Comparison of ENCODE assay signal across 28 mouse cellular contexts in the genomic region with DNA sequence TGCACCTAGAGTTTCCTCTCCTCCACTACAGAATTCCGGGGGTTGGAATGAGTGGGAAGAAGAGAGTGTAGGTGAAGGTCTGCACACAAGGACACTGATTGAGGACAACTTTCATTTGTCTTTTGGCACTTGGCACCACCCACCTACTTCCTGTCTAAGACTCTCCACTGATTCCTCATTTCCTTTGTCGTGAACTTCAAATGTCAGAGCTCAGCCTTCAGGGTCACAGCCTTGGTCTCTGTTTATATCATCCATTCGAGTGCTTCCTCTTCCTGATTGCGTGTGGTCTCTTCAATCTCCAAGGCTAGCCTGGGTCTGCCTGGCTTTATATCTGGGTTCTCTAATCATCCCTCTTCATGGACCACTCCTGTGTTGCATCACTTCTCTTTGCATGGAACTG. TPM values are rescaled to one million over a fixed set of nuclear protein-coding genes. Genes with fewer than 3 reads are reported as not detected.
"Had no signal": no experiment of that assay in that cellular context is flagged by ENCODE, and none has a peak within 500 bp of the region (broad histone marks: within the 10 kb centered on the region; RNA-seq: fewer than 3 reads in every experiment).

No protein-coding gene starts in this region.

- H3K9ac ChIP-seq: limb, embryonic 12.5 days; limb, embryonic 15.5 days; liver, embryonic 13.5 days; lung, embryonic 15.5 days; stomach, embryonic 15.5 days had no signal

- H3K36me3 ChIP-seq: limb, embryonic 12.5 days; limb, embryonic 15.5 days; liver, embryonic 13.5 days; lung, embryonic 15.5 days; stomach, embryonic 15.5 days had no signal

- DNase-seq: kidney, adult 18-20 months; kidney, adult 9 months; kidney, postnatal 14 days; kidney, postnatal 4 days; left cerebral cortex, postnatal 4 days; liver, embryonic 13.5 days; lung, postnatal 4 days; midbrain, embryonic 14.5 days; retina, postnatal 1 day; right cerebral cortex, postnatal 25 days; spleen, adult 18-20 months; thymus, postnatal 25 days had no signal

- H3K4me3 ChIP-seq: limb, embryonic 12.5 days; limb, embryonic 15.5 days; liver, embryonic 13.5 days; lung, embryonic 15.5 days; stomach, embryonic 15.5 days had no signal

- H3K4me1 ChIP-seq: limb, embryonic 12.5 days; limb, embryonic 15.5 days; liver, embryonic 13.5 days; stomach, embryonic 15.5 days had no signal

- H3K27ac ChIP-seq: limb, embryonic 12.5 days; limb, embryonic 15.5 days; liver, embryonic 13.5 days; lung, embryonic 15.5 days; stomach, embryonic 15.5 days had no signal

- H3K9me3 ChIP-seq: limb, embryonic 15.5 days; lung, embryonic 15.5 days; stomach, embryonic 15.5 days had no signal

- ATAC-seq: intestine, embryonic 16.5 days had no signal

- H3K4me2 ChIP-seq: limb, embryonic 12.5 days; limb, embryonic 15.5 days; liver, embryonic 13.5 days; lung, embryonic 15.5 days; midbrain, embryonic 11.5 days; stomach, embryonic 15.5 days had no signal

- H3K27me3 ChIP-seq: limb, embryonic 15.5 days; liver, embryonic 13.5 days; lung, embryonic 15.5 days; stomach, embryonic 15.5 days had no signal

RNA-seq across cellular contexts. Expression of a gene that starts 37.6 kb away (rescaled TPM):
- total RNA-seq: layer of hippocampus, adult 18-20 months; layer of hippocampus, postnatal 14 days; left cerebral cortex, adult 8-10 months; left cerebral cortex, postnatal 14 days; megakaryocyte progenitor cell, adult 5-6 weeks; megakaryocyte-erythroid progenitor cell, adult 5-6 weeks had no signal
- polyA plus RNA-seq: midbrain, embryonic 14.5 days; neural tube, embryonic 14.5 days had no signal

RNA-seq across cellular contexts. Expression of a gene that starts 41.7 kb away (rescaled TPM):
- total RNA-seq: layer of hippocampus, adult 18-20 months; layer of hippocampus, postnatal 14 days; left cerebral cortex, adult 8-10 months; left cerebral cortex, postnatal 14 days; left cerebral cortex, postnatal 4 days; megakaryocyte progenitor cell, adult 5-6 weeks; megakaryocyte-erythroid progenitor cell, adult 5-6 weeks; midbrain, postnatal 0 days had no signal
- polyA plus RNA-seq: limb, embryonic 12.5 days; liver, embryonic 13.5 days; midbrain, embryonic 14.5 days; midbrain, postnatal 0 days; neural tube, embryonic 11.5 days; neural tube, embryonic 14.5 days; thymus, postnatal 0 days had no signal
